Mouse (Mus musculus): ENCODE data around the gene Stx8.

DNA sequence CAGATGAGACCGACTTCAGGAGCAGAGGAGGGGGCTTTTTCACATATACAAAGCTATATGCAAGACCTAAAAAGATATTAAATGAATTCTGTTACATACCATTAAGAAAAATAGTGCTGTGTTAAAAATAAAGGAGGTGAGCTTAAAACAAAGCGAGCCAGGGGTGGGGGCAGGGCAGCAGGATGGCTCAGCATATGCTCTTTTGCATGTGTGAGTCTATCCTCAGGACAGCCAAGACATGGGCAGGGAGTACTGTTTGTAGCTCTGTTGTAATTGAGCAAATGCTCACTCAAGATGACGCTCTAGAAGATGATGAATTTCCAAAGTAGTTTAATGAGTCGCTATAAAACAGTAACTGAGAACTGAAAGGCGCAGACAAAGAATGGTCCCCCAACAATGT, 198.4 kb downstream of the Stx8 start:
- no peak for TF ChIP-seq CTCF (IDR thresholded peaks at IDR 0.05; ENCODE audit: low read depth, low read length)
- no peak for TF ChIP-seq EP300 (IDR thresholded peaks at IDR 0.05; ENCODE audit: insufficient read depth, low read depth, low read length)
- no peak for TF ChIP-seq POLR2A (IDR thresholded peaks at IDR 0.05; ENCODE audit: insufficient read depth, low read length)

Measured in ES-Bruce4 (cell line).